Mouse (Mus musculus) left cerebral cortex, adult 2 months (tissue): ENCODE results near the gene Frat1. TPM values are rescaled to one million over a fixed set of nuclear protein-coding genes. Genes with fewer than 3 reads are reported as not detected.
A peak's percentile ranks its signal among the peaks of the same experiment; 100 is the strongest.

Source experiments
- DNase-seq, 2 experiments: peaks; one replicate each; pipeline ENCODE4 v3.0.0; 2021 to 2022; ENCODE audit warnings: low spot score in 2 of 2, mixed read lengths in 1 of 2; ENCODE audit errors: extremely low spot score in 1 of 2
- H3K27ac ChIP-seq: fragments of 200-600 bp; 2 replicates; pipeline ENCODE4 v1.8.1; 2022
- H3K4me3 ChIP-seq: fragments of 200-600 bp; 2 replicates; pipeline ENCODE4 v1.8.1; 2022
- CTCF ChIP-seq: fragments of 200-600 bp; IDR thresholded peaks from 2 replicates; pipeline ENCODE4 v1.8.1; 2022; ENCODE audit warnings: antibody characterized with exemption, mild to moderate bottlenecking, moderate library complexity
- intact Hi-C: fragments of 180-260 bp; cut with DNase I; formaldehyde crosslinking; loops from one replicate; pipeline ENCODE4 v1.15.1; 2025
- total RNA-seq, 2 experiments: library from RNA; stranded (reverse); gene quantifications; 2 replicates each; pipeline ENCODE4 v1.2.3; 2021

The Frat1 gene
- total RNA-seq, 2 experiments from 2014 or later = 14.5 to 17.7 TPM

- intact Hi-C loops = loop anchor here (5.0 kb wide), 1 partner anchor 46 kb away; the partner anchor contains the start of gene Frat2
- DNase-seq = no peak
- no peak for TF ChIP-seq CTCF
- H3K27ac ChIP-seq = peak overlapping the region; percentile 41; the same call in 1 of the 2 replicates
- H3K4me3 ChIP-seq = peak overlapping the region; percentile 55
Measured at GRCm38 (mm10) chr19:41800986-41801741, 28.6 kb upstream of the Frat1 start.

GRCm38 (mm10) chr19:41801742-41802369, 27.9 kb upstream of the Frat1 start, which contains the start of gene Arhgap19:
Gene Arhgap19, minus strand, starts transcription at chr19:41802047.
- peak; percentile 82 to 86 for DNase-seq
- intact Hi-C loops = loop anchor here (5.0 kb wide), 1 partner anchor 45 kb away; the partner anchor contains the start of gene Frat2
- no peak; the same call in 1 of the 2 replicates for TF ChIP-seq CTCF
- Histone ChIP-seq H3K4me3 (peak within 1 kb of the TSS; percentile 55), H3K27ac (peak within 1 kb of the TSS; percentile 41; the same call in 1 of the 2 replicates)

- peak; percentile 40 for TF ChIP-seq CTCF
- Histone ChIP-seq H3K27ac (no peak overlapping the region), H3K4me3 (no peak overlapping the region)
- intact Hi-C loops = loop anchor here (5.0 kb wide), 1 partner anchor 44 kb away; the partner anchor contains the start of gene Frat2
- no peak for DNase-seq
Measured at GRCm38 (mm10) chr19:41803322-41803721, 26.4 kb upstream of the Frat1 start.

- DNase-seq = no peak
- peak; percentile 8; the same call in 1 of the 2 replicates for TF ChIP-seq CTCF
- Histone ChIP-seq H3K4me3 (no peak overlapping the region), H3K27ac (no peak overlapping the region)
- intact Hi-C loops = no loop called here
Measured at GRCm38 (mm10) chr19:41805831-41806230, 23.9 kb upstream of the Frat1 start.

- intact Hi-C loops = no loop called here
- H3K4me3 ChIP-seq = no peak overlapping the region
- DNase-seq = no peak
- no peak overlapping the region for H3K27ac ChIP-seq
- no peak for TF ChIP-seq CTCF
Measured at GRCm38 (mm10) chr19:41807497-41807896, 22.3 kb upstream of the Frat1 start.

- no peak overlapping the region for H3K4me3 ChIP-seq
- DNase-seq = no peak
- intact Hi-C loops = no loop called here
- no peak for TF ChIP-seq CTCF
- no peak overlapping the region for H3K27ac ChIP-seq
Measured at GRCm38 (mm10) chr19:41808104-41808634, 21.6 kb upstream of the Frat1 start.

GRCm38 (mm10) chr19:41810074-41810473, 19.7 kb upstream of the Frat1 start:
- intact Hi-C loops = no loop called here
- DNase-seq = no peak
- no peak overlapping the region for H3K27ac ChIP-seq
- no peak for TF ChIP-seq CTCF
- no peak overlapping the region for H3K4me3 ChIP-seq

GRCm38 (mm10) chr19:41812525-41812924, 17.2 kb upstream of the Frat1 start:
- TF ChIP-seq CTCF = no peak
- DNase-seq = no peak
- H3K27ac ChIP-seq = no peak overlapping the region
- intact Hi-C loops = no loop called here
- H3K4me3 ChIP-seq = no peak overlapping the region

GRCm38 (mm10) chr19:41813374-41813773, 16.4 kb upstream of the Frat1 start:
- no peak for DNase-seq
- intact Hi-C loops = no loop called here
- no peak overlapping the region for H3K4me3 ChIP-seq
- no peak overlapping the region for H3K27ac ChIP-seq
- no peak for TF ChIP-seq CTCF

- no peak overlapping the region for H3K27ac ChIP-seq
- no peak for DNase-seq
- TF ChIP-seq CTCF = no peak
- intact Hi-C loops = no loop called here
- H3K4me3 ChIP-seq = no peak overlapping the region
Measured at GRCm38 (mm10) chr19:41816410-41816809, 13.4 kb upstream of the Frat1 start.

GRCm38 (mm10) chr19:41816915-41817314, 12.9 kb upstream of the Frat1 start:
- intact Hi-C loops = no loop called here
- H3K27ac ChIP-seq = no peak overlapping the region
- no peak for DNase-seq

GRCm38 (mm10) chr19:41817325-41817724, 12.4 kb upstream of the Frat1 start:
- no peak for DNase-seq
- intact Hi-C loops = no loop called here
- no peak overlapping the region for H3K4me3 ChIP-seq
- TF ChIP-seq CTCF = no peak
- no peak overlapping the region for H3K27ac ChIP-seq

More at GRCm38 (mm10) chr19:41816915-41817314, 12.9 kb upstream of the Frat1 start:
- H3K4me3 ChIP-seq = no peak overlapping the region
- no peak for TF ChIP-seq CTCF
